Mouse (Mus musculus): ENCODE data around the gene Hoxa3. TPM values are rescaled to one million over a fixed set of nuclear protein-coding genes. Genes with fewer than 3 reads are reported as not detected.

Gene Hoxa3
- polyA plus RNA-seq, 1 experiment = not detected

DNA sequence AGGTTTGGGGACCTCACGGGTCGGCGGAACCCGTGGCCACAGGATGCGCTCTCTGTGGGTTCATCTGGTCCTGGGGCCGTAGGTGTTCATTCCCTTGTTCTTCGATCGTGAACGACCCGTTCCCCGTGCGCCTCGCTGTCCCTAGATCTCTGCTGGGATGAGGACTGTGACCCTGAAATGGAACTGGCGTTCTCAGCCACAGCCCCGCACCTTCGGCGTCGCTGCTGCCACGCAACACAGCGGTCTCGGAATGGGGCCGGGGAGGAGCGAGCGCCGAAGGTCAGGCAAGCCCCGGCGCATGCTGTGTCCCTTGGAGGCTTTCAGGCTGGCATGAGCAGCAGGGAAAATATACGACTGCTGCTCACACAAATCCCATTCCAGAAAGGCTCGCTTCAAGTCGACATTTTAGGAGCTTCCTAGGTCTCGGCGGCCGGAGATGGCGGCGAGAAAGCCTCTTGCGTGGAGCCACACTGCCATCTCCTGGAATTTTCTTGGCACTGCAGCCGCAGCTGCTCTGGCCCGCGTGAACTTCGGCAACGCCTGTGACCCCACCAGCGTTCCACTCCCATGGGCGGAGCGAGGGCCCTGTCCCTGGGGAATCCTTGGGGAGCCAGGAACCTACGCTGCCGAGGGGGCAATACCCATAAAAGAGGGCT, 8.3 kb upstream of the Hoxa3 start, which contains the start of gene Hoxa7:
Hoxa7 (minus strand) TSS at position 518 of the 656 bp plus-strand sequence.
- peak; percentile 42 to 86 for DNase-seq (ENCODE audit: extremely low spot score in 1 of 2, low spot score in 1 of 2)

DNA sequence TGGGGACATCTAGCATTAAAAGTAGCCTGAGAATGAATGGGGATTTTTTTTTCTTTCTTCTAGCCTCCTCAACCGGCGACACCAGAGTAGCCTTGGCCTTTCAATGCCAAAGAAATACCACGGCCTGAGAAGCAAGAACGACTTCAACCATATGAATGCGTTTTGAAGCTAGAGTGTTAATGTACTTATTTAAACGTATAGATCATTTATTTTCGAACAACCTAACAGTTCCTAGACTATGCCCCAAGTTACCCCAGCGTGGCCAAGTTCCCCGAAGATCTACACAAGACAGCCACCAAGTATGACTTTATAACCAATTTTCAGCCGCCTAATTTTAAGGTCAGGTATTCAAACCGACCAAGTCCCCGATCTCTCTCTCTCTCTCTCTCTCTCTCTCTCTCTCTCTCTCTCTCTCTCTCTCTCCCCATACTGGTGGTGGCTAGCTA, 7.8 kb upstream of the Hoxa3 start:
- no peak for DNase-seq (ENCODE audit: extremely low spot score in 1 of 2, low spot score in 1 of 2)

DNA sequence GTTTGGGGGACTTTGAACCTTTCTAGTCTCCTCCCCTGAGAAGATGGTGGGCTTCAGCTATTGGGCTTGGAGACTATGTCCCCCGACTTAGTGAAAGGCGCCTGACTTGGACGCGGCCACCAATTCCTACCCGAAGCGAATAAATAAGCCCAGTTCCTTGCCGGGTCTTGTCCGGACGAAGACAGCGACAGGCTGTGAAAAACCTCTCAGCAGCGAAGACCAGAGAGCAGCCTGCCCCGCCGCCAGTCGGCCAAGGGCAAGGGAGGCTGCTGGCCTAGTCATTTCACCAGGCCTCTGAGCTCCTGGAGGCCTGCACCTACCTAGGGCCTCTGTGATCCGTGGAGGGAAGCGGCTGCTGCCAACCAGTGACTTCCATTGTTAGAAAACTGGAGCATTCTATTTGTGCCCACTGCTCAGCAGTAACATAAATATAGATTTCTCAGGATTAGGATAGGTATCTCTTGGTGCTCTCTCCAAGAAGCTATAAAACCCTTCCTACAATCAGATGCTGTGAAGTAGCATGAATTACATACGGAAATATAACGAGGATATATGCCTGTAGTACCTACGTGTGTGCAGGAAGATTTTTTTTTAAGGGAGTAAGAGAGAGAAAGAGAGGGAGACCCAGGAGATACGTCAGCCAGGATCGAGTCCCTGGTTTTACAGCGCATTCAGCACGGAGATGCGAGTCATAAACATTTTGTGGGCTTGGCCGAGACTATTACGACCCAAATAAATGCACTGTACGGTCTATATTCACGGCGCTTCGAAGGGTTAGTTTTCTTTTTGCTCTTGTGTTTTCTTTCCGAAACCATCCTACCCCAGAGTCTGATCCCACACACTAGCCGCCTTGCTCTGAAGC, 7.1 kb upstream of the Hoxa3 start:
- DNase-seq (ENCODE audit: extremely low spot score in 1 of 2, low spot score in 1 of 2) = no peak

DNA sequence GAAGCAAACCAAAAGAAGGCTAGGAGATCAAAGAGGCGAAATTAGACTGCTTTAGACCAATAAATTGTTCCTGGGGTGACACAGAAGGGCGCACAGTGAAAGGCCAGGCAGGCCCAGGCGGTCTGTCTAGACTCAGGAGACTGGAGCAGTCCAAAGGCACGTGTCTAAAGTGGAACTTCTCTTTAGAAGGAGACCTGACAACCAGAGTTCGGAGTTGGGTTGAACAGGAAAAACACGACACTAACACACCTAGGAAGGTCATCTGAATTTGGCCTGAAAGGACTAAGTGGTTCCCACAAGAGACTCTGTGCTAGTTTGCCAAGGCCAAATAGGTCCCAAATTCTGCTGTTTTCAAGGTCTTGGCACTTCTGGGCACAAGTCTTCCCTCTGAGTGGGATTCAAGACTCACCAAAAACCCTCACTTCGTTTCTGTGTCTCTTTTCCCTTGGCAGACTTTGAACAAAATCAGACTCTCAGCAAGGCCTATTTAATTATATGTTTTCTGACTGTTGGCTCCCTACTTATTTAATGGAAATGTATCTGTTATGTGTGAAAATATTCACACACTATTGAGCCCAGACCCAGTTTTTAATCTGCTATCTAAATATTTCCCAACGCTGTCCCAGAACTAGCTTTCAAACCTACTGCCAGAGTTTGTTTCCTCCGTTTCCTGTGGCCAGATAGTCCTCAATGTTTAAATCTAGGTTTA, 6.3 kb upstream of the Hoxa3 start:
- no peak for DNase-seq (ENCODE audit: extremely low spot score in 1 of 2, low spot score in 1 of 2)

DNA sequence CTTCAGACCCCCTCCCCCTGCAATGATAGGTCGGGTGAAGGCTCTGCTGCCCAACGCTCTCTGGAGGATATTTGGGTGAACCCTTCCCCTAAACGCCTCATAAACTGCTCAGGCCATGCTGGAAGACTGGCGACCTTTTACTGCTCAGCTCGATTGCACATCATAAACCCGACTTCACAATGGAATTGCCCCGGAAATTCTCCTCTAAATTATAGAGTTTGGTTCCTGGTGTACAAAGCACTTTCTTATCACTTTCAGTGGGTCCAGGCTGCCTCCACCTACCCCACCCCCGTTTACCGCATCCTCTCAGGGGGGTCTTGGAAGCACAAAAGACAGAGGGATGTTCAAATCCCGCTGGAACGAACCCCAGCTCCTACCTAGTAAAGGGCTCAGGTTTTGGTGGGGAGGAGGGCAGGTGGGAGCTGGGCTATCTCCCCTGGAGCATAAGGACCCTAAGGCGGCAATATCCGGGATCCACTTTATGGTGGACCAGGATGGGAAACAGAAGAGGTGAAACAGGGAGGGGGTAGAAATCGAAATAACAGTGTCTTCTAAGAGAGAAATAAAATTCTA, 5.6 kb upstream of the Hoxa3 start:
- DNase-seq (ENCODE audit: extremely low spot score in 1 of 2, low spot score in 1 of 2) = no peak

DNA sequence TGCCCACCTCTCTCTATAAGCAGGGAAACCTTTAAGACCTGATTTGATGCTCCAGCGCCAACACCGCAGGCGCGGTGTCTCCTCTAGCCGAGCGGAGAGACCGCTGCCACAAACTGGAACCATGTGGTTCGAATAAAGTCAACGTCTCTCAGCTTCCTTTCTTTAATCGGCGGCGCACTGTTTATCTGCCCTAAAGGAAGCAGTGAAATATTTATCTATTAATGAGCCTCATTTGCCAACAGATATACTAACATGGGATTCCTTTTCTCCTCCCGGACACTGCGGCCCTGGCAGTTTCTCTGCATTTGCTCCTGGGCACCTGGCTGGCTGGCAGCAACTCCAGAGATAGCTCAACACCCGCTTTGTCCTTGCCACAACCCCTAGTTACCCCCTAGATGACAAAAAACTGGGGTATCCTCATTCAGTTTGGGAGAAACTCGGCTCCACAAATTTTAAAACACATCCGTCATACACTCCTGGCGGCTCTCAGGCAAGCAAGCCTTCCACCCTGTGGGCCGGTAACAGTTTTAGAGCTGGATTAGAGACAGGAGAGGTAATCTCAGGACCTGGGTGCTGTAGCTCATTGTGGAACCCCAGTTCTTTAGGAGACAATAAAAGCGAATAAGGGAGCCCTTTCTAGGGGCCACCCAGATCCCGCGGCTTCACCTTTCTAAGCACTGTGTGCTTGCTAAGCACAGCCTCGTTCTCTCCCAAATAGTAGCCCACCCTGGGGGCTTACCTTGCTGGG, 4.9 kb upstream of the Hoxa3 start:
- DNase-seq (ENCODE audit: extremely low spot score in 1 of 2, low spot score in 1 of 2) = no peak

DNA sequence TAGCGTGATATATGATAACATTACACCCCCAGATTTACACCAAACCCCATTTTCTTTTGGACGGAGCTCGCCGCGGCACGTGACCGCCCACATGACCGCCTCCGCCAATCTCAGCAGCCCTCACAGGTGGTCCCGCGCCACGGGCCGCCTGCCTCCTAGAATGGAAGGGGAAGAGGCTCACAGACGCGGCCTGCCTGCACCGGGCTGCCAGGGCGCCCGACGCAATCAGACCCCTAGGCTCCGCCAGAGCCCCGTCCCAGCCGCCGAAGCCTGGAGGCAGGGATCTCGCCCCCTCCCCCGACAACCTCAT, 4.3 kb upstream of the Hoxa3 start:
- no peak for DNase-seq (ENCODE audit: extremely low spot score in 1 of 2, low spot score in 1 of 2)

DNA sequence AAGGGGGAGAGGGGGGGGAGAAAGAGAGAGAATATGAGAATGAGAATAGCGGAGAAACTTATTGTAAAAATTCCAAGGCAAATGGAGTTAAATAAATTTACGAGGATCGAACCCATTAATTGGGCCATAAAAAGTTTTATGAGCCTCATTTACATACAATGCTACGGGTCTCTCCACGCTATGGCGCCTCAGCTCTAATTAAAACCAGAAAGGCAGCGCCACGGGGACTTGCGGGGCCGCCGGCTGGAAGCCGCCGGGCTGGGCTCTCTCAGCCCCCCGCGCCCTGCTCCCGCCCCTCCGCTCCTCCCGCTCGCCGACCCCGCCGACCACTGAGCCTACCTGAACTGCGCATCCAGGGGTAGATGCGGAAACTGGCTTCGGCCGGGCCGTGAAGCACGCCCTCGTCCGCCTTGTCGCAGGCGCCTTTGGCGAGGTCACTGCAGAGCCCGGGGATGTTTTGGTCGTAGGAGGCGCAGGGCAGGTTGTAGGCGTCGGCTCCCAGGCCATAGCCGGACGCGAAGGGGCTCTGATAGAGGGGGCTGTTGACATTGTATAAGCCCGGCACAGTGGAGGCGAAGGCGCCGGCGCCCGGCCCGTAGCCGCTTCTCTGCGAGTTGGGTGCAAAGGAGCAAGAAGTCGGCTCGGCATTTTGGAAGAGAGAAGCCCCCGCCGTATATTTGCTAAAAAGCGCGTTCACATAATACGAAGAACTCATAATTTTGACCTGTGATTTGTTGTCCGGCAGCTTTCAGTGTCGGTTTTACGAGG, 3.7 kb upstream of the Hoxa3 start:
- no peak for DNase-seq (ENCODE audit: extremely low spot score in 1 of 2, low spot score in 1 of 2)

DNA sequence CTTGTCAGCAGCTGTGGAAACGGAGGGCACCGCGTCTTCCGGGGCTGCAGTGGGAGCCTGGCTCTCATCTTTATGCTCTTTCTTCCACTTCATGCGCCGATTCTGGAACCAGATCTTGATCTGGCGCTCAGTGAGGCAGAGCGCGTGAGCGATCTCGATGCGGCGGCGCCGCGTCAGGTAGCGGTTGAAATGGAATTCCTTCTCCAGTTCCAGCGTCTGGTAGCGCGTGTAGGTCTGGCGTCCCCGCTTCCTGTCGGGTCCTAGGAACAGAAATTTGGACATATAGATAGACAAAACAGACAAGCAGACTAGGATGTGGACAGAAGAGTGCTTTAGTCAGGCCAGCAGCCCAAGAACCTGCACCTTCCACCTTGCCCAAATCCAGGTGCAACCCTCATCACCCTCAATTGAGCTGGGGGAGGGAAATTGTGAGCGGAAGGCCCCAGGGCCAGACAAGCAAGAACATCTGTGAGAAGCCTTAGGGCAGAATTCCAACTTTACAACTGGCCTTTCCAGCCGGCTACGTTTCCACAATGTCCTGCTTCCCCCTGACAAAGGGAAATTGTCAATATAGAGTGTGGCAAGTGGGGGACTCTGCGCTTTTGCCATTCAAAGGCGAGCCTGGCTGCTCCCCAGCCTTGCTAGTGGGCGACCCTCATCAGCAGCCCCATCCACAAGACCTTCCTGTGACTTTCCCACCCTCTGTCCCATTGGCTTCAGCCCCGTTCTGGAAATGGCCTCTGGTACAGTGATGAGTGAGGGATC, 2.8 kb upstream of the Hoxa3 start:
- no peak for DNase-seq (ENCODE audit: extremely low spot score in 1 of 2, low spot score in 1 of 2)

DNA sequence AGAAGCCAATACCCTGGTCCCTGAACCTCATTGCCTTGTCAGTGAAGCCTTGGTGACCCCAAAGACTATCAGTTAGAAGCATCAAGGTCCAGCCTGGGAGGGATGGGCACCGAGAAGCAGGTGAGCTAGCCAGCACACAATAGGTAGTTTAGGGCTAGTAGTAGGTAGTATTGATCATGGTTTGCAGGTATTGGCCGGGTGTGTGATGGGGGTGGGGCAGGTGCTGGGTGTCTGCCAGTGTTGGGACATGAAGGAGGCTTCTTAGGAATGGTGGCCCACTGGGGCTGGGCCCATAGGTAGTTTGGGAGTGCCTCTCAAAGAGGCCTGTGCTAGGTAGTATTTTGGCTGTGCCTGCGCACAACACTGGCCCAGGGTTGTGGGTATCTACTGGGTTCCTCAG, 1.9 kb upstream of the Hoxa3 start:
- DNase-seq (ENCODE audit: extremely low spot score in 1 of 2, low spot score in 1 of 2) = no peak

DNA sequence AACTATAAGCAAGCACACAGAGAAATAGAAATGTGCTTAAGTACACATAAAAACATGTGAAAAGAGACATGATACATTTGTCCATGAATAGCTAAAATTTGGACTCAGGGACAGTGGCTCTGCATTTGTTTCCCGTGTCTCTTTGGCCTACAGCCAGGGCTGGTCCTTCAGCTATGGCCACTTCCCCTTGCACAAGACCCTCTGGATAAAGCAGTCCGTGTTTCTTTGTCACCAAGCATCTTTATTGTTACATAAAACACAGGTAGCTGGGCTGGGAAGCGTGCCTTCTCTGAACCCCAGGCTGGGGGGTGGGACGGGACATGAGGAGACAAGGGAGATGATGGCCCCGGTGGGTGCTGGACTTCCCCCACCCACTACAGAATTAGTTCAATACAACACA, 1.1 kb upstream of the Hoxa3 start:
- no peak for DNase-seq (ENCODE audit: extremely low spot score in 1 of 2, low spot score in 1 of 2)

DNA sequence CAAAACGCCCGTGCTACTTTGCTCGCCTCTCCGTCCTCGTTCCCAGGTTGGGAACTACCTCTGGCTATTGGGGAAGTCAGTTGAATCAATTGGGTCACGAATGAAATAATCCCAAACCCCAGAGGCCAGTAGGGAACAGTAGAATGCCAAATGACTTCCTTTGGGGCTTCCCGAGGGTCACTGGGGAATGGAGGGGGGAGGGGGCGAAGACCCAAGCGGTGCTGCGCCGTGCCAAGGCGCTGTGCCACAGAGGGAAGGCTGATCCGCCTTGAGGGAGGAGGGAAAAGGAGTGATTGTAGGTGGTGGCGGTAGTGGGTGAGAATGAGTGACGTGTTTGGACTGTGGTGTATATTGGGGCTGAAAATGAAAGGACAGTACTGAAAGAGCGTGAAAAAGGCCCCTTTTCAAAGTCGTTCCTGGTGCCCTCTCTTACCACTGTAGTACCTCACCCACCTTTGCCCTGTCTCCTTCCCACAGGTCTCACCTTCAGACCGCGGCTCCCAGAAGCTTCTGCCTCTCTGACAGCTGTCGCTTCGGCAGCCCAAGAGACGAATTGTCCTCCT, 499 bp downstream of the Hoxa3 start:
- DNase-seq (ENCODE audit: extremely low spot score in 1 of 2, low spot score in 1 of 2) = no peak

DNA sequence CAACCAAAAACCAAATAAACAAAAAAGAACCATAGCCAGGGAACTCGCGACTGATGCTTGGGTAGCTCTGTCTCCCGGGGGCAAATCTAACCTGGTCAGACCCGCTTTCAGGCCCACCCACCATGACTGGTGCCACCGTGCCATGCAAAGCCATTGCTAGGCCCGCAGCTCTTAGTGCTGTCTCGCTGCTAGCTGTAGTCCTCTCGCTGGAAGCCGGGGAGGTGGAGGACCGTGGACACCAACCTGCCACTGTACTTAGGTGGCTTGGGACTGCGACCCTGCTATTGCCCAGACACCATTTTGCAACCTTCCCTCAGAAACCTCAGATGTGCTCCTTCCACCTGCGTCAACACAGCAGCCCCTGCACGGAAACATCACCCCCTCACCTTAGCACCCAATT, 1.2 kb downstream of the Hoxa3 start:
- no peak for DNase-seq (ENCODE audit: extremely low spot score in 1 of 2, low spot score in 1 of 2)

DNA sequence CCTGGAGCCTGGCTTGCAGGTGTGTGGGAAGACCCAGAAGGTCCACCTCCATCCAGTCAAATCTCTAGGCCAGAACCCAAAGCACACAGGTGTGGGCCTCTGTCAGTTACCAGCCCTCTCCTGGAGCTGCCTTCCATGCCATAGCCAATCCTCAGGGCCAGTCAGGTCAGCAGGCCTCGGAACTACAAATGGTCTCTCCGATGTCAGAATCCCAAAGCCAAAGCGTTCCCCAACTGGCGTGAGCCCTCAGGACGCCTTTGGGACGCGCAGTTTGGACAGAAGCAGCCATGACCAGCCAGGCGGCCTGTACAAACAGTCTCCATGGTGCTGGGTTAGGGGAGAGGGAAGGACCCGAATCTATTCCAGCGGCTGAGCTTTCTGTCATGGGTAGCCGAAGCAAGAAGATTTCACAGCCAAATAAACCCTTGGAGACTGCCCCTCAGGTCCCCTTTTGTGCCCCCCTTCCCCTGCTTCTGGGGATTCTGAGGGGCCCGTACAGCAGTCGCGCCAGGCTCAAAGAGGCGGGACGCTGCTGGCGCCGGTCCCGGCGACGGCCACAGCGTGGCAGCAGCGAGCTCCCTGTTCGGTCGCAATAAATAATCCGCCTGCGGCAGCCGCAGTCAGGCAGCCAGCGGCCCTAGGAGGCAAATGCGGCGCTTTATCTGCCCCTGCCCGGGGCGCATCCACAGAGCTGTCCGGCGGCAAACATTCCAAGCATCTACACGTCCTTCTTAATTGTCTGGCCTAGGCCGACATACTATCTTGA, 1.8 kb downstream of the Hoxa3 start:
- peak in 1 of 2 experiments; percentile 52 for DNase-seq (ENCODE audit: extremely low spot score in 1 of 2, low spot score in 1 of 2)

DNA sequence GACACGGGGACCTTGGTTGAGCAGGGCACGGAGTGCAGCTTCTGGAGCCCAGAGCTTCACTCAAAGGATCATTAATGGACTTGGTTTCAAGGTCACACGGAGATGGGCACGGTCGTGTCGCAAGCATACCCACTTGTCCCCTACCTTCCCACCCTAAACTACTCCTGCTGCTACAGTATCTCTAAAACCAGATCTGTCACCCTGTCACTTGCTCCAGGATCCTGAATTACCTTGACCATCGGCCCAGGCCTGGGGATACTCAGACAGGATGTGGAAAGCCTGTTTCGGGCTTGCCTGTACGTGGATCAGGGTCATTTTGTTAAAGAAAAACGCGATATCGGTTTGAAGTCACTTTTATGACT, 3.5 kb downstream of the Hoxa3 start:
- no peak for DNase-seq (ENCODE audit: extremely low spot score in 1 of 2, low spot score in 1 of 2)

DNA sequence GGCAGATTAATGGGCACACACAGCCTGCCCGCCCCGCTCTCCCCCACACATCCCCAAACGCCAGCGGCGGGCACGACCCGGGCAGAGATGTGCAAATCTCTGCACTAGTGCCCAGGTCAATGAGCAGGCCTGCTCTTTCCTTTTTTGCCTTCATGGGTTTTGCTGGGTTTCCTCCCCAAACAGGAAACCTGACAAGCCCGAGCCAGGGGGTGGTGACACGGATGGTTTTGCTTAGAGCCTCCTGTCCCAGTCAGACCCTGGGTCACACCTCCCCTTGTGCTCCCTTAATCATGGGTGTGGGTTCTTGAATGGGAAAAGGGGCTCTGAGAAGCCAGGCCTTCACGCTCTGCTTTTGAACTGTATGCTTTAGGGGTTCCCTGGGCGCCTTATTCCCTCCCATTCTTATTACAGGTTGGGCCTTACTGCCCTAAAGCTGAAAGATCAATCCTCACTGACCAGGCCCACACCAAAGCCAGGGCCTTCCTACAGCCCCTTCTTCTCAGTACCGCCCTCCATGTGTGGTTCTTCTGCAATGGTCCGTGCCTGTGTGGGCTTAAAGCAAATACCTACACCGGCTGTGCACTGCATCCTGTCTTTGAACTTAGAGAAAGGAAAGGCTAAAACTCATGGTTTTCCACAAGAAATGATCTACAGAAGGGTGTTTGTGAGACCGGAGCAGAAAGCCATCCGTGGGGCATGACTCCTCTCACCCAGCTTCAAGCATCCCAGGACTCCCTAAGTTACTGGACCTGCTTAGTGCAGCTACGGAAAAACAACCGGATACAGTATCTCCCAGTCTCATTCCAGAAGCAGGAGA, 4.1 kb downstream of the Hoxa3 start:
- DNase-seq (ENCODE audit: extremely low spot score in 1 of 2, low spot score in 1 of 2) = no peak

Data from frontal cortex, adult 2 months (tissue).